Mouse (Mus musculus) embryo, embryonic 10.5 days (tissue): Measurements from ENCODE around the gene Cdh19.
A peak's percentile ranks its signal among the peaks of the same experiment; 100 is the strongest.

Experiments
- DNase-seq: peaks from one replicate; pipeline ENCODE4 v3.0.0-alpha.2; 2015; ENCODE audit warnings: low spot score

The Cdh19 gene

GRCm38 (mm10) chr1:110977484-110977883 is at the start of gene Cdh19:
Gene Cdh19 (minus strand): TSS chr1:110977584.
- no peak for DNase-seq

- DNase-seq: peak; percentile 54
Measured at GRCm38 (mm10) chr1:111020434-111021060, 43.2 kb upstream of the Cdh19 start.

- DNase-seq: no peak
Measured at GRCm38 (mm10) chr1:111017640-111018039, 40.3 kb upstream of the Cdh19 start.

- no peak for DNase-seq
Measured at GRCm38 (mm10) chr1:110989824-110990223, 12.4 kb upstream of the Cdh19 start.

GRCm38 (mm10) chr1:110969201-110969600 is 8.2 kb downstream of the Cdh19 start:
- DNase-seq: no peak

GRCm38 (mm10) chr1:110909752-110910151 is 67.6 kb downstream of the Cdh19 start:
- DNase-seq: no peak

GRCm38 (mm10) chr1:110909218-110909617 is 68.2 kb downstream of the Cdh19 start:
- no peak for DNase-seq

GRCm38 (mm10) chr1:110904266-110904665 is 73.1 kb downstream of the Cdh19 start:
- no peak for DNase-seq
